Mouse (Mus musculus) naive thymus-derived CD4-positive, alpha-beta T cell, adult 5 months (primary cell): Measurements from ENCODE around the gene Cd48. TPM values are rescaled to one million over a fixed set of nuclear protein-coding genes. Genes with fewer than 3 reads are reported as not detected.

Experiments
- polyA plus RNA-seq: library from polyadenylated mRNA; unstranded; fragments of 100-300 nt; shearing (Covaris generic); gene quantifications from one replicate; pipeline ENCODE4 v1.2.1, GENCODE M21; 2017

Gene Cd48
- polyA plus RNA-seq: 85.6 TPM

GRCm38 (mm10) chr1:171681531-171682299, at the start of gene Cd48:
TSS of gene Cd48 (plus strand) at chr1:171682009.

GRCm38 (mm10) chr1:171652734-171653133, 29.1 kb upstream of the Cd48 start, which contains the start of gene Slamf7:
TSS of gene Slamf7 (minus strand) at chr1:171653035.

Other genes with a start within 250 kb of the Cd48 start
- gene F11r, start 244.5 kb upstream of the Cd48 start, polyA plus RNA-seq: 0.19 TPM
- 7.3 TPM for gene Alyref2, start 178.5 kb upstream of the Cd48 start, polyA plus RNA-seq
- gene Itln1, start 146.7 kb upstream of the Cd48 start, polyA plus RNA-seq: not detected
- not detected for gene Cd244a, start 122.8 kb upstream of the Cd48 start, polyA plus RNA-seq
- gene Ly9, start 74.6 kb upstream of the Cd48 start, polyA plus RNA-seq: 92.0 TPM
- 0.78 TPM for gene Slamf7, start 29.0 kb upstream of the Cd48 start, polyA plus RNA-seq
- gene Slamf1, start 85.1 kb downstream of the Cd48 start, polyA plus RNA-seq: 31.0 TPM
- gene Cd84, start 157.7 kb downstream of the Cd48 start, polyA plus RNA-seq: 96.2 TPM
- not detected for gene Gm10521, start 213.7 kb downstream of the Cd48 start, polyA plus RNA-seq
- 235 TPM for gene Slamf6, start 235.5 kb downstream of the Cd48 start, polyA plus RNA-seq